ENCODE assay signal across 10 mouse cellular contexts in genomic region chr15:11533002-11533610, GRCm38 (mm10).
DNase-seq lines count a peak whose midpoint lies in the region; ATAC-seq and TF ChIP-seq lines count a peak whose summit lies in the region.
"Had no signal": no experiment of that assay in that cellular context is flagged by ENCODE, and none has a peak within 500 bp of the region (broad histone marks: within the 10 kb centered on the region; RNA-seq: fewer than 3 reads in every experiment).

No protein-coding gene starts in this region.

- no peaks in the 10 kb centered on the region for H3K27me3 ChIP-seq in liver, postnatal 0 days (ENCODE audit: insufficient read depth, low read length)
- no peaks in the 10 kb centered on the region for H3K27me3 ChIP-seq in liver, embryonic 12.5 days (replicated peaks)
- H3K27me3 ChIP-seq in neural tube, embryonic 15.5 days (replicated peaks), result peaks cover 2% of the 10 kb centered on the region; the same call in 1 of the 2 replicates
- H3K27me3 ChIP-seq: midbrain, embryonic 15.5 days had no signal

- ATAC-seq in liver, postnatal 0 days, result no peak
- ATAC-seq in liver, embryonic 12.5 days, result no peak
- no peak for ATAC-seq in neural tube, embryonic 15.5 days (ENCODE audit: low FRiP score)
- ATAC-seq: midbrain, embryonic 15.5 days had no signal

- no peak for TF ChIP-seq CTCF in liver, postnatal 0 days (IDR thresholded peaks at IDR 0.05; ENCODE audit: low read depth)

- no peak overlapping the region for H3K9ac ChIP-seq in liver, postnatal 0 days (replicated peaks)
- no peak overlapping the region for H3K9ac ChIP-seq in liver, embryonic 12.5 days
- H3K9ac ChIP-seq in neural tube, embryonic 15.5 days (replicated peaks), result no peak overlapping the region
- H3K9ac ChIP-seq: midbrain, embryonic 15.5 days had no signal

- H3K4me3 ChIP-seq in liver, postnatal 0 days (ENCODE audit: low read depth, low read length), result no peak overlapping the region
- H3K4me3 ChIP-seq in liver, embryonic 12.5 days, result no peak overlapping the region
- no peak overlapping the region for H3K4me3 ChIP-seq in neural tube, embryonic 15.5 days (replicated peaks)
- H3K4me3 ChIP-seq: midbrain, embryonic 15.5 days had no signal

- H3K4me1 ChIP-seq in liver, postnatal 0 days (ENCODE audit: insufficient read depth), result no peaks in the 10 kb centered on the region
- 0 out of 2 replicates have a peak, but pooled peaks cover 4% of the 10 kb centered on the region for H3K4me1 ChIP-seq in liver, embryonic 12.5 days
- no peaks in the 10 kb centered on the region for H3K4me1 ChIP-seq in neural tube, embryonic 15.5 days
- H3K4me1 ChIP-seq: midbrain, embryonic 15.5 days had no signal

- H3K9me3 ChIP-seq in liver, postnatal 0 days (ENCODE audit: low read length), result no peaks in the 10 kb centered on the region
- H3K9me3 ChIP-seq in liver, embryonic 12.5 days (replicated peaks), result no peaks in the 10 kb centered on the region
- H3K9me3 ChIP-seq in neural tube, embryonic 15.5 days (replicated peaks), result no peaks in the 10 kb centered on the region
- H3K9me3 ChIP-seq: midbrain, embryonic 15.5 days had no signal

- H3K4me2 ChIP-seq in liver, postnatal 0 days (ENCODE audit: low read depth, low read length), result 0 out of 2 replicates have a peak overlapping the region, but pooled peaks have one; percentile 3
- H3K4me2 ChIP-seq in liver, embryonic 12.5 days, result no peak overlapping the region
- H3K4me2 ChIP-seq in neural tube, embryonic 15.5 days, result no peak overlapping the region
- H3K4me2 ChIP-seq: midbrain, embryonic 15.5 days had no signal

- no peaks in the 10 kb centered on the region for H3K36me3 ChIP-seq in liver, postnatal 0 days (replicated peaks; ENCODE audit: insufficient read depth, low read length)
- no peaks in the 10 kb centered on the region for H3K36me3 ChIP-seq in liver, embryonic 12.5 days
- no peaks in the 10 kb centered on the region for H3K36me3 ChIP-seq in neural tube, embryonic 15.5 days
- H3K36me3 ChIP-seq: midbrain, embryonic 15.5 days had no signal

- intact Hi-C loops in gastrocnemius, postnatal 14 days (cut with DNase I; ENCODE audit: low total_unique reads), result no loop called here

- DNase-seq in liver, postnatal 0 days, result no peak
- peak; percentile 42 to 70 for DNase-seq in kidney, adult 8-10 months
- peak; percentile 33 for DNase-seq in lung, postnatal 36 days
- peak; percentile 70 for DNase-seq in thymus, postnatal 4 days
- DNase-seq in right cerebral cortex, postnatal 10 days (ENCODE audit: low spot score in 2 of 2), result no peak
- DNase-seq in gastrocnemius, postnatal 14 days, result no peak
- DNase-seq: right cerebral cortex, postnatal 14 days had no signal

- WGBS in liver, postnatal 0 days (ENCODE audit: insufficient replicate concordance), result 27% methylated on average over 10 of the region's 10 CpGs
- 41% methylated on average over 10 of the region's 10 CpGs for WGBS in liver, embryonic 12.5 days (ENCODE audit: insufficient replicate concordance)
- 74% methylated on average over 10 of the region's 10 CpGs for WGBS in neural tube, embryonic 15.5 days

- H3K27ac ChIP-seq in liver, postnatal 0 days (ENCODE audit: low read depth), result no peak overlapping the region
- H3K27ac ChIP-seq in liver, embryonic 12.5 days, result no peak overlapping the region
- H3K27ac ChIP-seq in neural tube, embryonic 15.5 days (replicated peaks), result no peak overlapping the region
- H3K27ac ChIP-seq: midbrain, embryonic 15.5 days had no signal

- TF ChIP-seq EP300 in liver, postnatal 0 days (IDR thresholded peaks at IDR 0.05; ENCODE audit: low read depth), result no peak

Comparison
In these comparisons a context has a peak if more than half of its experiments do, and no peak if none do; other contexts are left out.
1. DNase-seq: peak in kidney, adult 8-10 months (2 of 2), lung, postnatal 36 days (single experiment) and thymus, postnatal 4 days (single experiment); none in liver, postnatal 0 days (single experiment), right cerebral cortex, postnatal 10 days (0 of 2) and gastrocnemius, postnatal 14 days (single experiment).